ENCODE assay signal across 1 mouse cellular context in the genomic region with DNA sequence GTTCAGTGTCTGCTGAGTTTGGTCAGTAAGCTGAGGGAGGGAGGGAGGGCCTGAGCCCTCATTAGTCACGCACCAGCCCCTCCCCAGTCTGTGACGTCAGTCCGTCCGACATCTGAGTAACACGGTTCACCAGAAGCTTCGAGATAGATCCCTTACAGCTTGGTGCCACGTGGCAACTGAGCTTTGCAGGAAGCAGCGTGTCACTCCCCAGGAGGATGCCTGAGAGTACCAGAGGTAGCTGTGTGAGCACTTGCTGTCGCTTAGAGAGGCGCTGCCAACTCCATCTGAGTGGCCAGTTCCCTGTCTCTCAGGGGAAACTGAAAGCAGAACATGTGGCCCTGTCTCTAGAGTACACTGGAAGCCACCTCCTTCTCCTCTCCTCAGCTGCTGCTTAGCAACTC.
A peak's percentile ranks its signal among the peaks of the same experiment; 100 is the strongest.
TF ChIP-seq lines count a peak whose summit lies in the region.

No protein-coding gene starts in this region.

TF ChIP-seq in CH12.LX, 34 proteins besides CTCF, POLR2A, EP300 and RAD21 (continued from another document):
- TF ChIP-seq ZKSCAN1 (IDR thresholded peaks at IDR 0.05; ENCODE audit: borderline replicate concordance, low read depth, low read length) (no peak), PAX5 (IDR thresholded peaks at IDR 0.05; ENCODE audit: low read length) (no peak), SIN3A (IDR thresholded peaks at IDR 0.05; ENCODE audit: low read length) (peak; percentile 92), ETS1 (conservative IDR thresholded peaks at IDR 0.05; ENCODE audit: low read depth, low read length) (peak; percentile 66), TBP (conservative IDR thresholded peaks at IDR 0.05; ENCODE audit: low read depth, low read length) (0 out of 2 replicates have a peak, but pooled peaks have one; percentile 42), ZNF384 (IDR thresholded peaks at IDR 0.05; ENCODE audit: low read depth, low read length) (no peak), GABPA (IDR thresholded peaks at IDR 0.05; ENCODE audit: insufficient replicate concordance, low read depth, low read length) (no peak), NRF1 (IDR thresholded peaks at IDR 0.05; ENCODE audit: low read depth, low read length) (0 out of 2 replicates have a peak, but pooled peaks have one; percentile 29), RCOR1 (conservative IDR thresholded peaks at IDR 0.05; ENCODE audit: low read depth, low read length) (no peak), CHD1 (IDR thresholded peaks at IDR 0.05; ENCODE audit: low read depth, low read length) (no peak), MEF2A (IDR thresholded peaks at IDR 0.05; ENCODE audit: borderline replicate concordance, low read depth, low read length) (peak; percentile 51; the same call in 1 of the 2 replicates)
TF ChIP-seq in CH12.LX: peak in this region for 21.
